Mouse (Mus musculus): ENCODE measurements around the gene Evc2. TPM values are rescaled to one million over a fixed set of nuclear protein-coding genes. Genes with fewer than 3 reads are reported as not detected.

The Evc2 gene
- polyA plus RNA-seq, 1 experiment from 2014 or later, result 21.6 TPM

- Histone ChIP-seq H3K4me3 (ENCODE audit: low read depth, low read length) (no peak overlapping the region), H3K36me3 (ENCODE audit: insufficient read depth) (peaks cover 53% of the 10 kb centered on the region), H3K9ac (no peak overlapping the region), H3K27ac (ENCODE audit: low read depth) (no peak overlapping the region), H3K27me3 (ENCODE audit: insufficient read depth, low read length) (no peaks in the 10 kb centered on the region), H3K4me1 (ENCODE audit: insufficient read depth) (no peaks in the 10 kb centered on the region), H3K4me2 (no peak overlapping the region), H3K9me3 (ENCODE audit: low read depth, low read length) (no peaks in the 10 kb centered on the region)
- WGBS, result 49% methylated on average over 13 of the region's 13 CpGs
- DNase-seq, result no peak
- no peak for ATAC-seq (ENCODE audit: insufficient read depth)
- no peak for TF ChIP-seq CTCF (IDR thresholded peaks at IDR 0.05; ENCODE audit: low read depth)
These were observed 51.7 kb downstream of the Evc2 start for GRCm38 (mm10) chr5:37389808-37390495.

- H3K9me3 ChIP-seq (ENCODE audit: low read depth, low read length), result no peaks in the 10 kb centered on the region
- H3K27ac ChIP-seq (ENCODE audit: low read depth), result no peak overlapping the region
- H3K4me2 ChIP-seq, result no peak overlapping the region
- no peaks in the 10 kb centered on the region for H3K4me1 ChIP-seq (ENCODE audit: insufficient read depth)
- no peak overlapping the region for H3K4me3 ChIP-seq (ENCODE audit: low read depth, low read length)
- no peak overlapping the region for H3K9ac ChIP-seq
- ATAC-seq (ENCODE audit: insufficient read depth) (no peak), DNase-seq (no peak)
- peaks cover 60% of the 10 kb centered on the region for H3K36me3 ChIP-seq (ENCODE audit: insufficient read depth)
- no peak for TF ChIP-seq CTCF (IDR thresholded peaks at IDR 0.05; ENCODE audit: low read depth)
- no peaks in the 10 kb centered on the region for H3K27me3 ChIP-seq (ENCODE audit: insufficient read depth, low read length)
- WGBS, result 73% methylated on average over 10 of the region's 10 CpGs
These were observed 52.6 kb downstream of the Evc2 start for GRCm38 (mm10) chr5:37390923-37391322.

- H3K9ac ChIP-seq, result no peak overlapping the region
- H3K27ac ChIP-seq (ENCODE audit: low read depth), result no peak overlapping the region
- no peak for ATAC-seq (ENCODE audit: insufficient read depth)
- no peaks in the 10 kb centered on the region for H3K9me3 ChIP-seq (ENCODE audit: low read depth, low read length)
- no peaks in the 10 kb centered on the region for H3K4me1 ChIP-seq (ENCODE audit: insufficient read depth)
- H3K4me2 ChIP-seq, result no peak overlapping the region
- H3K36me3 ChIP-seq (ENCODE audit: insufficient read depth), result peaks cover 58% of the 10 kb centered on the region
- no peak for DNase-seq
- TF ChIP-seq CTCF (IDR thresholded peaks at IDR 0.05; ENCODE audit: low read depth), result no peak
- WGBS, result 88% methylated on average over 10 of the region's 10 CpGs
- H3K4me3 ChIP-seq (ENCODE audit: low read depth, low read length), result no peak overlapping the region
- H3K27me3 ChIP-seq (ENCODE audit: insufficient read depth, low read length), result no peaks in the 10 kb centered on the region
These were observed 53.6 kb downstream of the Evc2 start for GRCm38 (mm10) chr5:37391901-37392300.

GRCm38 (mm10) chr5:37395172-37396030 is 57.1 kb downstream of the Evc2 start:
- Histone ChIP-seq H3K9me3 (ENCODE audit: low read depth, low read length) (no peaks in the 10 kb centered on the region), H3K36me3 (ENCODE audit: insufficient read depth) (peaks cover 39% of the 10 kb centered on the region; the same call in 1 of the 2 replicates), H3K27ac (ENCODE audit: low read depth) (no peak overlapping the region), H3K4me2 (no peak overlapping the region), H3K27me3 (ENCODE audit: insufficient read depth, low read length) (no peaks in the 10 kb centered on the region), H3K9ac (no peak overlapping the region), H3K4me1 (ENCODE audit: insufficient read depth) (no peaks in the 10 kb centered on the region), H3K4me3 (ENCODE audit: low read depth, low read length) (no peak overlapping the region)
- WGBS, result 82% methylated on average over 22 of the region's 22 CpGs
- ATAC-seq (ENCODE audit: insufficient read depth), result no peak
- TF ChIP-seq CTCF (IDR thresholded peaks at IDR 0.05; ENCODE audit: low read depth), result no peak
- no peak for DNase-seq

- DNase-seq (no peak), ATAC-seq (ENCODE audit: insufficient read depth) (no peak)
- no peaks in the 10 kb centered on the region for H3K27me3 ChIP-seq (ENCODE audit: insufficient read depth, low read length)
- H3K4me3 ChIP-seq (ENCODE audit: low read depth, low read length), result no peak overlapping the region
- no peaks in the 10 kb centered on the region for H3K9me3 ChIP-seq (ENCODE audit: low read depth, low read length)
- H3K36me3 ChIP-seq (ENCODE audit: insufficient read depth), result peaks cover 49% of the 10 kb centered on the region; the same call in 1 of the 2 replicates
- H3K4me1 ChIP-seq (ENCODE audit: insufficient read depth), result no peaks in the 10 kb centered on the region
- H3K9ac ChIP-seq, result no peak overlapping the region
- whole genome bisulfite sequencing, result 82% methylated on average over 6 of the region's 6 CpGs
- H3K4me2 ChIP-seq, result no peak overlapping the region
- no peak overlapping the region for H3K27ac ChIP-seq (ENCODE audit: low read depth)
- no peak for TF ChIP-seq CTCF (IDR thresholded peaks at IDR 0.05; ENCODE audit: low read depth)
These were observed 80.7 kb downstream of the Evc2 start for GRCm38 (mm10) chr5:37419028-37419427.

GRCm38 (mm10) chr5:37427210-37427609 is 88.9 kb downstream of the Evc2 start:
- ATAC-seq (ENCODE audit: insufficient read depth) (no peak), DNase-seq (no peak)
- H3K9me3 ChIP-seq (ENCODE audit: low read depth, low read length), result no peaks in the 10 kb centered on the region

GRCm38 (mm10) chr5:37435417-37435816 is 97.1 kb downstream of the Evc2 start:
- Histone ChIP-seq H3K36me3 (ENCODE audit: insufficient read depth) (no peaks in the 10 kb centered on the region), H3K9me3 (ENCODE audit: low read depth, low read length) (no peaks in the 10 kb centered on the region), H3K27ac (ENCODE audit: low read depth) (no peak overlapping the region), H3K9ac (no peak overlapping the region), H3K27me3 (ENCODE audit: insufficient read depth, low read length) (no peaks in the 10 kb centered on the region), H3K4me1 (ENCODE audit: insufficient read depth) (no peaks in the 10 kb centered on the region), H3K4me2 (no peak overlapping the region), H3K4me3 (ENCODE audit: low read depth, low read length) (no peak overlapping the region)
- 59% methylated on average over 3 of the region's 3 CpGs for WGBS
- TF ChIP-seq CTCF (IDR thresholded peaks at IDR 0.05; ENCODE audit: low read depth), result no peak
- no peak for DNase-seq
- no peak for ATAC-seq (ENCODE audit: insufficient read depth)

More at GRCm38 (mm10) chr5:37427210-37427609, 88.9 kb downstream of the Evc2 start:
- H3K27ac ChIP-seq (ENCODE audit: low read depth), result no peak overlapping the region
- no peaks in the 10 kb centered on the region for H3K4me1 ChIP-seq (ENCODE audit: insufficient read depth)
- H3K4me2 ChIP-seq, result no peak overlapping the region
- no peaks in the 10 kb centered on the region for H3K27me3 ChIP-seq (ENCODE audit: insufficient read depth, low read length)
- H3K4me3 ChIP-seq (ENCODE audit: low read depth, low read length), result no peak overlapping the region
- peaks cover 17% of the 10 kb centered on the region; the same call in 1 of the 2 replicates for H3K36me3 ChIP-seq (ENCODE audit: insufficient read depth)
- TF ChIP-seq CTCF (IDR thresholded peaks at IDR 0.05; ENCODE audit: low read depth), result no peak
- H3K9ac ChIP-seq, result no peak overlapping the region
